Mouse (Mus musculus) brain, embryonic 14.5 days (tissue): ENCODE data around the gene Nags.

Experiments
- CTCF ChIP-seq: fragments of 200-500 bp; IDR thresholded peaks from 2 replicates; pipeline ENCODE4 v1.5.1; 2012; ENCODE audit warnings: inconsistent platforms, mild to moderate bottlenecking, moderate library complexity, borderline replicate concordance; ENCODE audit not compliant: insufficient read depth, insufficient read length; ENCODE audit errors: extremely low read depth
- POLR2A ChIP-seq: fragments of 200-500 bp; IDR thresholded peaks from 2 replicates; pipeline ENCODE4 v1.6.1; 2012; ENCODE audit warnings: mild to moderate bottlenecking, inconsistent platforms, borderline replicate concordance; ENCODE audit not compliant: poor library complexity, insufficient read depth, insufficient read length, severe bottlenecking; ENCODE audit errors: extremely low read depth

- TF ChIP-seq CTCF = no peak
- no peak for TF ChIP-seq POLR2A
These were observed 50.9 kb downstream of the Nags start for GRCm38 (mm10) chr11:102196018-102196797.
